Mouse (Mus musculus): ENCODE results near the gene Cog7.

Gene Cog7

DNA sequence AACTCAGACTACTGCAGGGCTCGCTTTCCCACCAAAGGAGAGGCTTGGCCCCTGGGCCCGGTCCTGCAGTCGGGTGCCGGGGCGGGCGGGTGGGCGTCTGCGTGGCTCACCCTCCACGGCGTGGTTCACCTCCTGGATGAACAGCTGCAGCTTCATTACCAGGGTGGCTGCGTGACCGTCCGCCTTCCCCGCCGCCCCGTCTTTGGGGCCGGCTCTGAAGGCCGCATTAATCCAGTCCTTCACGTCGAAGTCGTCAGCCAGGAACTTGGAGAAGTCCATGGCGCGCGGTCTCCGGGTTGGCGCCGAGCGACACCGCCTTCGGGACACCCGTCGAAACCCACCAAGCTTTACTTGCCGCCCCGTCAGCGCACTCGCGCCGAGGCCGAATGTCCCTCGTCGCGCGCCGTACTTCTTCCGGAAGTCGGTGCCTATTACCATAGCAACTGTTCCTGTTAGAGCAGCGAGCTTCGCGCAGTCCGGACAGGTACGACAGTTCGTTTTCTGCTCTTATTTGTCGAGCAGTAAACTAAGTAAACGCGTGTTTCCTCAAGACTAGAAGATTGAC is at the start of gene Cog7:
Gene Cog7 (minus strand): TSS at position 405 of the 565 bp plus-strand sequence.
- DNase-seq (ENCODE audit: low read depth, low spot score): peak; percentile 90

DNA sequence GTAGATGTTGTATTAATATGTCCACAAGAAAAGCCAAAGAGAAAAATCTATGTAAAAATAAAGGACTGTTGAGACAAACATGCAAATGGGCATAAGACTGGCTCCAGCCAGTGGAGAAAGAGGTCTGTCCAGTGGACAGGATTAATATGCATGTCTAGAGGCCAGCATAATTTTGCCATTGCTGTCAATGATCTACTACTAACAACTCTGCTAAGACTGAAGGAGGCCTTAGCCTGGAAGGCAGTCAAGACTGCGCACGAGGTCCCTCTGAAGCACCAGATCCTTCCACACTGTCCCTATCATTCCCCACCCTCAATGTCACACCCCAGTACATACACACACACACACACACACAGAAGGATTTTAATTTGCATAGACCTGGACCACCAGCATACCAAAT is 40.6 kb upstream of the Cog7 start:
- no peak for DNase-seq (ENCODE audit: low read depth, low spot score)

DNA sequence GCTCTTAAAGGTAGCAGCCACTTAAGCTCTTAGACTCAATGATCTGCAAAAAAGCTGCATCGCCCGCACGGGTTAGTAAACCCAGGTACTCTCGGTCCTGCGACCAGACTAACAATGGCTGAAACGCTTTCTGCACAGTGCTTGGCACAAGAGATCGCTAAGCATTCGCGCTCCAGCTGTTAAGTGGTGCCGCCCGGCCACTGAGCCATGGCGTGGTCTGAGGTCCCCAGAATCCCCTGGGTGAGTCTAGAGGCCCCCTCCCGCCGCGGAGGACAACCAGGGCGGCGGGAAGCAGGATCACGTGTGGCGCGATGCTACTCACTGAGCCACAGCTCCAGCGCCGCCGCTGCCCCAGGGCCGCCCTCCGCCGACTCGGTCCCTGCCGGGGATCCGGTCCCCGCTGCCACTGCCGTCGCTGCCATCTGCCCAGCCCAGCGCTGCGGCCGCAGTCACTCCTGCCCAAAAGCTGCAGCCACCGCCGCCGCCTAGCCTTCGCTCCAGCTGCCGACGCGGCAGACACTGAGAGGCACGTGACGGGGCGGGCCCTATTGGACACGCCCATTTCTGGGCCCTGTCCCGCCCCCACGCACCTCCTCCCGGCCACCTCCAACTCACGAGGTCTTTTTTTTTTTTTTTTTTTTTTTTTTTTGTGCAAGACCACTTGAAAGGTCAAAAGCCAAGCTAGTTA is 39.3 kb upstream of the Cog7 start, which contains the start of gene Gga2:
Gene Gga2 (minus strand): TSS at position 556 of the 688 bp plus-strand sequence.
- peak; percentile 58 for DNase-seq (ENCODE audit: low read depth, low spot score)

DNA sequence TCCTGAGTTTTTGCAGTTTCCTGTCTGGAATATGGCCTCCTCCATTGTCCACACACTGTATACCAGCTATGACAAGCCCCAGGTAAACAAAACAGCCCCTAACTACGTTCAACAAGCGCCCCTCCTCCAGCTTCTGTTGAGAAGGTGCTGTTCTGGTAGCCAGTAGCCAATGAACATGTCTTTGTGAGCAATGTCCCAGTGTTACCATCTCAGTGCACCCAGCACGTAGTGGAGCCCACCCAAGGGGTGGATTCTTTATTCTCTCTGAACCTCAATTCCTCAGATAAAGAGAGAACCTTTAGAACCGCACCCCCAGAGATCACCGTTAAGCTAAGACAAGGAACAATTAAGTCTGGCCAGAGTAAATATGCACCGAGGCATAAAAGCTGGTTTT is 38.8 kb upstream of the Cog7 start:
- no peak for DNase-seq (ENCODE audit: low read depth, low spot score)

DNA sequence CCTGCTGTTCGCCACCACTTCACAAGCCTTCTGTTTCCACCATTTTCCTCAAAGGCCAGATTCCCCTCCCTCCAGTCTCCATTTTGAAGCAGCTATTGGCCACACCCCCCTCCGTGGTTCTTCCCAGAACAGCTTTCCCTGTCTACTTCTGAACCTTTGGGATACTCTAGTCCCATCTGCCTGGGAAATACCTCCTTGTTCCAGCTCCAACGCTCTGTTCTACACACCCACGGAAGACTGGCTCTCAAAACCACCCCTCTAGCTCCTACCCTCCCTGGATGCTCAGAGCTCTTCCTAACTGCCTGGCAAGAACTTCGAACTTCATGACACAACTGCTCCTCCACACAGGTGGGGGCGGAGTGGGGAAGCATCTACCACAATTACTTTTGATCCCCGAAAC is 37.5 kb upstream of the Cog7 start:
- DNase-seq (ENCODE audit: low read depth, low spot score): peak; percentile 80

DNA sequence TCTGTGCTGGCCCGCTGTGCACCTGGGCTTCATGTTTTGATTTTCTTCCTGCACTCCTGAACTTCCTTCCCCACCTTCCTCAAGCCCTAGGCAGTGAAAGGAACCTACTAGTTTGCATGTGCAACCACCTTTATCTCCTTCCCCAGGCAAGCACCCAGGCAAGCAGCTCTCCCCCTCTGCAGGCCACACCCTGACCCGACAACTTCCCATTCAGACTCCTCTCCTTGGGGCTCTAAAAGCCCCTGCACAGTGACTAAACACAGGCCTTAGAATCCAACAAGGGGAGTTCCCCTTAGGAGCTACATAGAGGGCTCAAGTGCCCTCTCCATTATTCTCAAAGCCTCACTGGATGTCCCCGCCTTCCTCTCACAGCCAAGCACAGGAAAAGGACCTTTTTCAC is 36.7 kb upstream of the Cog7 start:
- no peak for DNase-seq (ENCODE audit: low read depth, low spot score)

DNA sequence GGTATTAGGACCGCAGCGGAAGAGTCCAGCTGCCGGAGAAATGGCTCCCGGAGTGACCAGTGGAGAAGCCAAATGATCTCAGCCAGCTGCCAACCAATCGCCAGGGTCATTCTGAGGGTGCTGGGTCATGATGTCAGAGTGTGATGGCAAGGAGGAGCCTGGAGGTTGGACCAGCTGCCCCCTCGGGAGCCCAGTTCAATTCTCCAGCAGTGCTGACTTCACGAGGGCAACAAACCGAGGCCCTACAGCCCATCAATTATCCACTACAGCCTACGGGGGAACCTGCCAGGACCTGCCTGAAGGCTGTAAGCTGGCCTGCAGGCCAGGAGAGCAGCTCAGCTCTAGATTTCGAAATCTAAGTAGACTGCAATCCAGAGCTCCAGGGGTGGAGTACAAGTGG is 34.2 kb upstream of the Cog7 start:
- DNase-seq (ENCODE audit: low read depth, low spot score): no peak

DNA sequence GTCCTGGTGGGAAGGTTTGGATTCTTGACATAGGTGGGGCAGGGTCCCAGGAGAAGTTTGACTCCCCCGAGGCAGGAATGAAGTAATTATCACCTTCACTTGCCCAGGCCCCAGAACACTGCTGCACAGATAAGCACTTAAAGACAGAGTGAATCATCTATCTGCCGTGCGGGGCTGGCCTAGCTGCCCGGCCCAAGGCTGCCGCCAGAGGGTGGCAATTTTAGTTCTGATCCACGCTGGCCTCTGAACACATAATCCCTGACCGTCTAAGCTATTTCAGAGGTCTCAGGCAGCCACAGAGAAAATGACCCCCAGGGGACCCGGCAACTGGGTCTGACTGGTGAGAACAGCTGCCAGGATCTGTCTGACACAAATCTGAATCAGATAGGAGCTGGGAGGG is 33.6 kb upstream of the Cog7 start:
- DNase-seq (ENCODE audit: low read depth, low spot score): no peak

DNA sequence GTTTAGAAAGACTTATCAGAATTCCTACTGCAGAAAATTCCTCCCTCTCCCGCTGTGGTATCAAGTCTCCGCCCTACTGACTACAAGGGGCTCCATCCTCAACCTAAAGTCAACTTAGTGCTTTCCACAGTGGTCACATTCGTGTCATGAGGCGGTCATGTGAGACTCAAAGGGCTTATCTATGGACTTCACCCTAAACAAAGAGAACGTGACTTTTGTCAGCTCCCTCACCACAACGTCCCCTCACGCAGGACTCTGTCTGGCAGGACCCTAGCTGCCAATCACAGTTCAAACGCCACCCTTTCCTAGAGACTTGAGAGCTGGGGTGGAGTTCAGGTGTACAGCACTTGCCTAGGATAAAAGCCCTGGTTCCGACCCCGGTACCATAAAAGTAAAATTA is 31.4 kb upstream of the Cog7 start:
- no peak for DNase-seq (ENCODE audit: low read depth, low spot score)

DNA sequence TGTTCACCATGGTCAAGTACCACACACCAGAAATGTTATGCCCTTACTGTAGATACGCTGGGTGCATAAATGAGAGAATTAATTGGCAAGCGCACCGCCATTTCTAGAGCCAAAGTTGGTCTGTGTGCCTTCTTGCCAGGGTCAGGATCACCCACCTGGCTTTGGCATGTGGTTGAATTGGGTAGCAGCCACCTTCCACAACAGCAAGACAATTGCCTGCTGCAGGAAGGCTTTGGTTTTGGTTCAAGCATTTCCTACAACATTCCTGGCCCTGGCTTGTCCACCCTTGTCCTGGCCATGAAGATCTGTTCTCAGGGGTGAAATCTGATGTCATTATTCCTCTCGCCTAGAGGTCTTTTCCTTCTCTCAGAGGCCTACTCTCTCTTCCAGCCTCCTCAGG is 30.9 kb upstream of the Cog7 start:
- no peak for DNase-seq (ENCODE audit: low read depth, low spot score)

DNA sequence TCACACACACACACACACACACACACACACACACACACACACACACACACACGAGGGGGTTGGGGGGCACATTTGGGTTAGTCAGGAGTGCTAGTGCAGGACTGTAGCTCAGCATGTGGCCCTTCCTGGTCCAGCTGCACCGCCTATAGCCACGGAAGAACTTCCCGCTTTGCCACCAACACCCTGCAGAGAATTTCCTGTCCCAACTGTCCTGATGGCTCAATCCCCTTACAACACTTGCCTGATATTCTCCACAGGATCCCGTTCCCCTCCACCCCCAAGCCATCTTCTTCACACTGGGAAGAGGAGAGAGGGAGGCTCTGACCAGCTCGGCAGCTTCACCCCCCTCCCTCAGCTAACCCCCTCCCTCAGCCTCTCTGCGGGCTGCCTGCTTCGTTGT is 18.9 kb upstream of the Cog7 start:
- no peak for DNase-seq (ENCODE audit: low read depth, low spot score)

DNA sequence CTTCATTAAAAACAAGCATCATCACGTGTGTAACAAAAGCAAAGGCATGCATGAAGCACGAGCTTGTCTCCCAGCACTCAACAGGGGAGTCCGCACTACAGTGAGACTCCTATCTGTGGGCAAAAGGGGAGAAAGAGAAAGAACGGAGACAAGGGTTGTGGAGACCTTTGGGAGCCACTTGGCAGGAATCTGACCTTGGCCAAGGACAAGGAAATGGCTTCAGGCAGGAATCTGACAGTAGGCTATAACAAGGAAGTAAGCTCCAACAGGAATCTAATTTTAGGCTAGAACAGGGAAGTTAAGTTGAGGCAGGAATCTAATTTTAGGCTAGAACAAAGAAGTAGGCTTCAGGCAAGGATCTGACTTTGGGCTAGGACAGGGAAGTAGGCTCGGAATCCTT is 14.4 kb upstream of the Cog7 start:
- DNase-seq (ENCODE audit: low read depth, low spot score): no peak

DNA sequence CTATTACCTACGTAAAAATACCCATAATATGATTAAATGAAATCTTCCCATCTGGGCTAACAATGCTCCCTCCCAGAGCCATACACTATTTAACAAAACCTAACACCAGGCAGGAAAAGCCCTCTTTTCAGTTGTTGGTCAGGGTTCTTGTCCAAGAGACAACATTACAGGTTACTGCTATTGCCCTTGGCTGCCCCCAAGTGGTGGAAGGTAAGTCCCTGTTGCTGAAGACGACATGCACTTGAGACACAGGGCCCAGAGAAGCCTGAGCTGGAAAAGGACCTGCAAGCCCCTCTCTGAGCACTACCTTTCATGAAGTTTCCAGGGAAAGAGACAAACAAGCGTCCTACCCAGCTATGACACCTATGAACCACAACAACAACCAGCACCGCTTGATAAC is 6.5 kb downstream of the Cog7 start:
- peak; percentile 21 for DNase-seq (ENCODE audit: low read depth, low spot score)

DNA sequence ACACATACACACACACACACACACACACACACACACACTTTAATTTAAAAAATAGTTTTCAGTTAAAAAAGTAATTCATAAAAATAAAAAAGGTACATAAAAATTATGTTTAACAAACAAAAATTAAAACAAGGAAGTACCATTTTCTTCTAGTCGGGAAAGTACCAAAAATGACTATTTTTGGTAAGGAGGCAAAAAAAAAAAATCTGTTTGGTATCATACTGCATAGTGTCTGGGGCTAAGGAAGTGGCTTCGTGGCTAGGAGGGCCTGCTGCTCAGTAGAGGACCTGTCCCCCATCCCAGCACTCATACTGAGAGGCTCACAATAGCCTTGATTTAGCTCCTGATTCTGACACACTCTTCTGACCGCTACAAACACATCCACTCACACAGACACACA is 9.8 kb downstream of the Cog7 start:
- DNase-seq (ENCODE audit: low read depth, low spot score): no peak

DNA sequence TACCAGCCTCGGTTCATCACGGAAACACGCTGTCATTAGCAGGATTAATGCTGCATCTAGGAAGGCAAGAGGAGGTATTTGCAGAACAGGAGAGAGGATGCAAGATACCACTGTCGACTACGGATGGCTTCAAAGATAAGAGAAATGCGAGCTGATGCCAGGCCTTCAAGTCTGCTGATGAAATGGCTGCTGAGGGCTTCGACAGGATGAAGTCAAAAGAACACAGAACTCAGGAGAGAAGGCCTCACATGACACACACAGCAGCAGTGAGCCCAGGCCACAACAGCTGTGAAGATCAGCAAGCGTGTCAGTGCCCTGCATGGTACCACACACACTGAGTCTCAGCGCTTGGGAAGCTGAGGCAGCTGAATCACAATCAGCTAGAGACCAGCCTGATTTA is 11.3 kb downstream of the Cog7 start:
- DNase-seq (ENCODE audit: low read depth, low spot score): no peak

DNA sequence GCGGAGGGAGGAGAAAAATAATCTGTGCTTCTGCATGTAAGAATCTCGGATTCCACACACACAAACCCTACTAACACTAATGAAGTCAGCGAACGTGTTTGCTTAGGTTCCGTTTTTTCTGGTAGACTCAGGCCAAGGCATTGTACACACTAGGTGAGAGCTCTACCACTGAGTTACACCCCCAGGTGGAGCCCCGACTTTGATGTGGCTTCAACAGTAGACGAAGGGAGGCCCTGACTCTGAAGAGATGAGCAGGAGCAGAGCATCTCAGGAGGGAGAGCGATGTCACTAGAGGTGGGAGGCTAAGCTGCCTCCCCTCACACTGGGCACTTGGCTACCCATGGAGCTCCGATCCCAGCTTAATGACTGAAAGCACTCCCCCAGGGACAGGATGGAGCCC is 12.7 kb downstream of the Cog7 start:
- no peak for DNase-seq (ENCODE audit: low read depth, low spot score)

DNA sequence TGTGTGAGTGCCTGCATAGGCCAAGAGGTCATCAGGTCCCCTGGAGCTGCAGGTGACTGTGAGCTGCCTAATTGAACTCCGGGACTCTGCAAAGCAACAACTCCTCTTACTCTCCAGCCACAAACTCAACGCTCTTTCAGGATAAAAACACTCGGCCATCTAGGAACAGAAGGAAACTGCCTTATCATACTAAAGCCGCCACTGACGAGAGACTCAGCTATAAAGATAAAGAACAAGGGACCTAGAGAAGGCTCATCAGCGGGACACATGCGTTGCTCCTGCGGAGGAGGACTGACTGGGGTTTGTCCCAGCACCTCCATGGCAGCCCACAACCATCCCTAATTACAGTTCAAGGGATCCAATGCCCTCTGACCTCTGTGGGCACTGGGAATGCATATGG is 13.3 kb downstream of the Cog7 start:
- no peak for DNase-seq (ENCODE audit: low read depth, low spot score)

DNA sequence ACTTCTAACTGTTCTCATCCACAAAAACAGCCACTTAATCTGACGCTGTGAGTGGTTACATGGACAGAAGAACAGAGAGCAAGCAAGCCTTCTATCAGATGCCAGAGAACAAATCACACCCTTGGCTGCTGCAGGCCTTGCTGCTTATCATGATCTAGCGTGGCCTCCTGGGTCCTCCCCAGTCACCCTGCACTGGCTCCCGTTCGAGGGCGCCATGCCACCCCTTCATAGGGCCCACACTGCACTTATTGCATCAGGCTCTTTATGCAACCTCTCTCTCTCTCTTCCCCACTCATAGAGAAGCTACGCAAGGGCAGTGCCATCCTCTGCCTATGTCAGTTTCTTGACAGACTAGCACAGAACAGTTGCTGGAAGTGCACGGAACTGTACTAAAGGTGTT is 15.3 kb downstream of the Cog7 start:
- no peak for DNase-seq (ENCODE audit: low read depth, low spot score)

DNA sequence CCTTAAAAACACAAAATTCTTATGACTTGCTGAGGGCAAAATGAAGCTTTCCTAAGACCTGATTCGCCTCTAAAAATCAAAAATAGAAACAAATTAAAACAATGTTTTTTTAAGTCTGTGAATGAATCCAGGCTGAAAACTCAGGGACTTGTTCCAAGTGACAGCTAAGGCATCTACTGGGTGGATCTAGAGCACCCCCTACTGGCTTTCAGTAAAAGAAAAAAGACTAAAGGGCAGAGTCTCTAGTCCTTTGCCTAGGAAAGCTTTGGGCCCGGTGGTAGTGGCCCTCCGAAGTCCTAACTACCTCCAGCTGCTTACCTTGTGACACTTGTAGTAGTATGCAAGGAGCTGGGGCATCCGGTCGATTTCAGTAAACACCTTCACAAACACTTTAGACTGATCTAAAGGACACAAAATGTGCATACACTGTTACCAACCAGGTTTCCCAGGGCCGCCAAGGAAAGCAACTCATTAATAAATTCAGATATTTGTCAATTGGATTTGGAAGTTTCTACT is 17.6 kb downstream of the Cog7 start:
- DNase-seq (ENCODE audit: low read depth, low spot score): peak; percentile 52

DNA sequence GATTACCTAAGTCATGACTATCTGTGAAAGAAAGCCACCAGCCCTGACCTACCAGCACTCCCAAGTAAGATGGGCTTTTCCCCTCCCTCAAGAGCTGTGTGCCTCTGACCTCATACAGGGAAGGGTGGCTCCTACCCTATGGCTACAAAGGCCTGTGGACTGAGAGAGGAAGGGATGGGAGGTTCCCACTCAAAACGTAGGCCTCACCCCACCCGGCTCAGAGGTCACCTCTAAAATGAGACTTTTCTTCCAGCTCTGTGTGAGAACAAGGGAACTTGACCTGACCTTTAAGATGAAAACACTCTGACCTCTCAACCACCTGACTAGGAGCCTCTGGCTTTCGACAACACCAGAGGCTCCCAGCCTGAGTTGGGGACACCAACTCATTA is 18.9 kb downstream of the Cog7 start:
- DNase-seq (ENCODE audit: low read depth, low spot score): no peak

DNA sequence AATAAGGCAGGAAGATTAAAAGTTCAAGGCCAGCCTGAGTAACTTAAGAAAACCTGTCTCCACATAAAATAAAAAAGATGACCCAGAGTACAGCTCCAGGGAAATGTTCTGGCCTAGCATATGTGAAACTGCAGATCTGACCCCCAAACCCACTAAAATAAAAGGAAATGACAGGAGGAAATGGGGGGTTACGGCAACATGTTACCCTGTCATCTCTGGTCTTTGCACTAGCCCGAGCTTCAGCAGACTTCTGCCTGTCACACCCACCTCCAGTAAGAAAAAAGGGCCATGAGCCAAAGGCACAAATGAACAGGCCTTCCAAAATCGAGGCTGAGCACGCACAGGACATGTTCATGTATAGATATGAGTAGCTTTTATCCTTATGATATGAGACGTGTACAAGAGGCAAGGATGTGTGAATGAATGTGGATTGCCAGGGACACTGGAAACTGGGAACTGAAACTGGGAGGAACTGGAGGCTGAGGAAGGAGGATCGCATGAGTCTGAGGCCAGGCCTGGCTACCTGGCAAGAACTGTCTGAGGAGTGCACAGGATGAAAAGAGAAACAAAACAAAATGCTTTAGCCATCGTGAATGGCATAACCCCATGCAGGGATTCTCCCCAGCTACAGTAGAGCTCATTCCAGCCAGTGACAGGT is 19.5 kb downstream of the Cog7 start:
- DNase-seq (ENCODE audit: low read depth, low spot score): no peak

DNA sequence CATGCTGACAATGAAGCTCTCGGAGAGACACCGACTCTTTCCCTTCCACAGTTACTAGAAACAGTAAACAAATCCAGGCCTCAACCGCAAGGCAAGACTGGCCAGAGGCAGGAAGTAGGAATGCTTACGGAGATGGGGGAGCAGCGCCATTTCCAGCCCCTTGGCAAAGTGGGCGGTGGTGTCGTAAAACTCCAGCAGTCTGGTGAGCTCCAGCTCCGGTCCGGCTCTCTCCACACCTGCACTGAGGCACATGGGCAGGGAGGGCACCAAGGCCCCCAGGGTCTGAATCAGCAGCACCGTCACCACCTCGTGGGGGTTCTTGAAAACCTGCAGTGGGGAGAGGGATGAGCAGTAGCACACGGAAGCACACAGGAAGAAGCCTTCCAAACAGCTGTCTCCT is 25.7 kb downstream of the Cog7 start:
- no peak for DNase-seq (ENCODE audit: low read depth, low spot score)

Data from telencephalon, adult 2 months (tissue).